Mouse (Mus musculus): ENCODE results near the gene Nlrc5.

Nlrc5 gene

GRCm38 (mm10) chr8:94469656-94470055, 35.5 kb downstream of the Nlrc5 start:
- DNase-seq (ENCODE audit: low read depth, low spot score): no peak

GRCm38 (mm10) chr8:94470794-94471193, 36.6 kb downstream of the Nlrc5 start:
- DNase-seq (ENCODE audit: low read depth, low spot score): no peak

GRCm38 (mm10) chr8:94471281-94471680, 37.1 kb downstream of the Nlrc5 start:
- no peak for DNase-seq (ENCODE audit: low read depth, low spot score)

- DNase-seq (ENCODE audit: low read depth, low spot score): no peak
Measured at GRCm38 (mm10) chr8:94472741-94473140, 38.6 kb downstream of the Nlrc5 start.

DNA sequence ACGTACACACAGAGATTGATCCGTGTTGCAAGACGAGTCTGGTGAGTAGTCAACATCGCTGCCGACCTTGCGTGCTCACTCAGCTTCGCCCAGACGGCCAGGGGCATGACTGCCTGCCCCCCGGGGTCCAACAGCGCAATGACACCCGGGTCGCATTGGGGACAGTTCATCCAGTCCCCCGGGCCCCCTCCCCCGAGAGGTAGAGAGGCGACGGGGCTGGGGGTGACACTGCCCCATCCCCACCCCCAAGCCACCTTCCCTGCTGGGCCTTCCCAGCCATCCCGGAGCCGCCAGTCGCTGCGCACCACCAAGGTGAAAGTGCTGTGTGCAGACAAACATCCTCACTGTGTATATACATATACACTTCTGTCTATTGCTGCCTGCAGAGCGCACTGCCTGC, 39.3 kb downstream of the Nlrc5 start:
- DNase-seq (ENCODE audit: low read depth, low spot score): no peak

GRCm38 (mm10) chr8:94475786-94476185, 41.6 kb downstream of the Nlrc5 start:
- no peak for DNase-seq (ENCODE audit: low read depth, low spot score)

GRCm38 (mm10) chr8:94476846-94477245, 42.7 kb downstream of the Nlrc5 start:
- no peak for DNase-seq (ENCODE audit: low read depth, low spot score)

- no peak for DNase-seq (ENCODE audit: low read depth, low spot score)
Measured at GRCm38 (mm10) chr8:94482051-94482450, 47.9 kb downstream of the Nlrc5 start.

DNA sequence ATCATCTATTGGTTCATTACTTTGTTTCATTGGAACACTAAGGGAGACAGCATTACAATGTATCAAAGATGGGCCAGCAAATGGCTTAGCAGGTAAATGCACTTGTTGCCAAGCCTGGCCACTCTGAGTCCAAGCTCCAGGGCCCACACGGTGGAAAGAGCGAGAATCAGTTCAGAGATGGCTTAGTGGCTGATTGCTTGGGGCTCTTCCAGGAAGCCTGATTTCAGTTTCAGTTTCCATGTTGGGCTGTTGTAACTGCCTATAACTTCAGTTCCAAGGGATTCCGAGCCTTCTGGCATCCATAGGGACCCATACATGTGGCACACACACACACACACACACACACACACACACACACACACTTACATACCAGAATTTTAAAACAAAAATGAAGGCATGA, 51.1 kb downstream of the Nlrc5 start:
- peak; percentile 30 for DNase-seq (ENCODE audit: low read depth, low spot score)

DNA sequence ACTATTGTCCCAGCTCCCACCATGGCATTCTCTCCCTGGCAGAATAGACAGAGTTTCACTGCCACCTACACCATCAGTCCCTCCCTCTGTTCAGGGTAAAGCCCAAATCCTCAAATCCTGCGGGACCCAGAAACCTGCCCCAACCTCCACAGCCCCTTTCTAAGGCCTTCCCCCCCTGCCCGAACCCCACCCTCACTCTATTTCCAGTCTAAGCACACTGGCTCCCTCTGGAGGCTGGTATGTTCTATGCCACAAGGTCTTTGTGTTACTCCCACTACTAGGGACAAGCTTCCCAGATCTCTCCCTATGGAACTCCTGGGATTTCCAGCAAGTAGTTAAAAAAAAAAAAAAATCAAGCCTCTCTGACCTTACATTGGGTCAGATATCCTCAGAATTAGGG, 51.7 kb downstream of the Nlrc5 start:
- peak; percentile 36 for DNase-seq (ENCODE audit: low read depth, low spot score)

- DNase-seq (ENCODE audit: low read depth, low spot score): no peak
Measured at GRCm38 (mm10) chr8:94488016-94488415, 53.9 kb downstream of the Nlrc5 start.

DNA sequence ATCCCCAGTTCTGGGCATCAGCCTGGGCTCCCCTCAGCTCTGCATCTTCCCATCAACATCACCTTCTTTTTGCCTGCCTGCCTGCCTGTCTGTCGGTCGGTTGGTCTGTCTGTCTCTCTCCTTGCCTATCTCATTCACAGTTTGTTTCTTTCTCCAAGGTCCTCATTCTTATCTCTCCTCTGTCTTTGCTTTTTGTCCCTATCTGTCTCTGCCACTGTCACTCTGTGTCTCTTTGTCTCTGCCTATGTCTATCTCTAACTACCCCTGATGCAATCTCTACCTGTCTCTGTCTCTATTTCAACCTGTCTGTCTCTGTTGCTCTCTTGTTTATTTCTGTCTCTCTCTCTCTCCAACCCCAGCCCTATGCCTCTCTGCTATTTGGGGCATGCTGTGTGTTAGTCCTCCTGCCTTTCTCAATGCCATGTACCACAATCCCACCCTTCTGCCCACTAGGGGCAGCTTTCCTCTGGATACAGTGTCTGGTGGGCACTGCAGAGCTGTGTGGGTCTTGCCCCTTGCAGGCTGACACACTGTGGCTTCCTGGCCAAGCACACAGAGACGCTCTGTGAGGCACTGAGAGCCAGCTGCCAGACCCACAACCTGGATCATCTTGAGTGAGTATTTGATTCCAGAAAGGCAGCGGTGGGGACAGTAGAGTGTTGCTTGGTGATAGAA, 55.8 kb downstream of the Nlrc5 start:
- DNase-seq (ENCODE audit: low read depth, low spot score): no peak

GRCm38 (mm10) chr8:94492021-94492681, 58.0 kb downstream of the Nlrc5 start:
- DNase-seq (ENCODE audit: low read depth, low spot score): peak; percentile 66

GRCm38 (mm10) chr8:94493240-94493639, 59.1 kb downstream of the Nlrc5 start:
- DNase-seq (ENCODE audit: low read depth, low spot score): no peak

GRCm38 (mm10) chr8:94515430-94516208, 81.5 kb downstream of the Nlrc5 start:
- no peak for DNase-seq (ENCODE audit: low read depth, low spot score)

DNA sequence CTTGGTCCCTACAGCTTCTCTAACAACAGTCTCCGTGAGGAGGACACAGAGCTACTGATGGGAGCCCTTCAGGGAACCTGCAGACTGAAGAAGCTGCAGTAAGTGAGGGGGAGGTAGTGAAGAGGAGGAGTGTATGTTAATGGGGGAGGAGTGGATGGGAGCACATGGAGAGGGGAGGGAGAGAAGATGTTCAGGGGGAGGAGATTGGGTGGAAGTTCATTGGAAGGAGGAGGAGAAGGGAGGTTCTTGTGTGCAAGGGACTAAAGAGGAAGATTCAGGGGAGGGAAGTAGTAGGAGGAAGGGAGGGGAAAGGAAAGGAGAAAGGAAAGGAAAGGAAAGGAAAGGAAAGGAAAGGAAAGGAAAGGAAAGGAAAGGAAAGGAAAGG, 82.0 kb downstream of the Nlrc5 start:
- DNase-seq (ENCODE audit: low read depth, low spot score): no peak

GRCm38 (mm10) chr8:94516766-94517165, 82.6 kb downstream of the Nlrc5 start:
- DNase-seq (ENCODE audit: low read depth, low spot score): no peak

- DNase-seq (ENCODE audit: low read depth, low spot score): no peak
Measured at GRCm38 (mm10) chr8:94518331-94518730, 84.2 kb downstream of the Nlrc5 start.

- DNase-seq (ENCODE audit: low read depth, low spot score): no peak
Measured at GRCm38 (mm10) chr8:94519021-94519420, 84.9 kb downstream of the Nlrc5 start.

- DNase-seq (ENCODE audit: low read depth, low spot score): no peak
Measured at GRCm38 (mm10) chr8:94521481-94521880, 87.3 kb downstream of the Nlrc5 start.

GRCm38 (mm10) chr8:94522482-94522881, 88.3 kb downstream of the Nlrc5 start:
- DNase-seq (ENCODE audit: low read depth, low spot score): no peak

- no peak for DNase-seq (ENCODE audit: low read depth, low spot score)
Measured at GRCm38 (mm10) chr8:94524554-94524953, 90.4 kb downstream of the Nlrc5 start.

- DNase-seq (ENCODE audit: low read depth, low spot score): no peak
Measured at GRCm38 (mm10) chr8:94527178-94527577, 93.0 kb downstream of the Nlrc5 start.
